Mouse (Mus musculus): ENCODE results near the gene Ccdc117. TPM values are rescaled to one million over a fixed set of nuclear protein-coding genes. Genes with fewer than 3 reads are reported as not detected.

Gene Ccdc117
- total and polyA plus RNA-seq, 2 experiments from 2014 or later = 6.6 to 10.5 TPM

DNA sequence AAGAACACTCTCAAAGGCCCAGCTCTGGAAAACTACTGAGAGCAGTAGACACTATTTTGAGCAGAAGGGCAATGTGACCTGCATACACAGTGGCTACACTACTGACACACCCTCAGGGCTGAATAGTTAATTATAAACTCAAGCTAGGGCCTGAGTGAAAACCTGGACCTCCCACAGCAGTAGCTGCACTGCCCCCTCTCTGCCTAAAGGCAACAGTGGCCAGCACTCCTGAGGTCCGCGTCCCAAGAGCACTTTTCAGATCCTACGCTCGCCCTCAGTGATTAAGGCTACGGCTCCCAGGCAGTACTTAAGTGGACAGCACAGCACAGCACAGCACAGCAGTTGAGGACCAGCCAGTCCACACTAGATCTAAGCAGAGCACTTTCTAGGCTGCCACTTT is 8.9 kb downstream of the Ccdc117 start:
- H3K9ac ChIP-seq (replicated peaks; ENCODE audit: low read length) = no peak overlapping the region
- H3K4me2 ChIP-seq (ENCODE audit: low read depth, low read length) = no peak overlapping the region
- no peaks in the 10 kb centered on the region for H3K27me3 ChIP-seq (ENCODE audit: insufficient read depth, low read length)
- H3K9me3 ChIP-seq (ENCODE audit: low read length) = no peaks in the 10 kb centered on the region
- no peak for ATAC-seq
- no peak; the same call in 1 of the 2 replicates for TF ChIP-seq CTCF (IDR thresholded peaks at IDR 0.05; ENCODE audit: low read depth)
- no peak overlapping the region for H3K4me3 ChIP-seq (ENCODE audit: low read length)
- DNase-seq (ENCODE audit: low spot score) = no peak
- 76% methylated on average over 5 of the region's 5 CpGs for whole genome bisulfite sequencing
- no peaks in the 10 kb centered on the region for H3K4me1 ChIP-seq (ENCODE audit: insufficient read depth, low read length)
- H3K27ac ChIP-seq = no peak overlapping the region
- peaks cover 54% of the 10 kb centered on the region; the same call in 1 of the 2 replicates for H3K36me3 ChIP-seq (ENCODE audit: insufficient read depth, low read length)

- Histone ChIP-seq H3K36me3 (ENCODE audit: insufficient read depth, low read length) (peaks cover 62% of the 10 kb centered on the region; the same call in 1 of the 2 replicates), H3K27me3 (ENCODE audit: insufficient read depth, low read length) (no peaks in the 10 kb centered on the region), H3K27ac (no peak overlapping the region), H3K4me1 (ENCODE audit: insufficient read depth, low read length) (no peaks in the 10 kb centered on the region), H3K4me2 (ENCODE audit: low read depth, low read length) (no peak overlapping the region), H3K9me3 (ENCODE audit: low read length) (no peaks in the 10 kb centered on the region), H3K9ac (replicated peaks; ENCODE audit: low read length) (no peak overlapping the region), H3K4me3 (ENCODE audit: low read length) (no peak overlapping the region)
- ATAC-seq (no peak), DNase-seq (ENCODE audit: low spot score) (no peak)
- no peak for TF ChIP-seq CTCF (IDR thresholded peaks at IDR 0.05; ENCODE audit: low read depth)
- 69% methylated on average over 6 of the region's 6 CpGs for WGBS
These were observed 11.3 kb downstream of the Ccdc117 start for GRCm38 (mm10) chr11:5530717-5531116.

DNA sequence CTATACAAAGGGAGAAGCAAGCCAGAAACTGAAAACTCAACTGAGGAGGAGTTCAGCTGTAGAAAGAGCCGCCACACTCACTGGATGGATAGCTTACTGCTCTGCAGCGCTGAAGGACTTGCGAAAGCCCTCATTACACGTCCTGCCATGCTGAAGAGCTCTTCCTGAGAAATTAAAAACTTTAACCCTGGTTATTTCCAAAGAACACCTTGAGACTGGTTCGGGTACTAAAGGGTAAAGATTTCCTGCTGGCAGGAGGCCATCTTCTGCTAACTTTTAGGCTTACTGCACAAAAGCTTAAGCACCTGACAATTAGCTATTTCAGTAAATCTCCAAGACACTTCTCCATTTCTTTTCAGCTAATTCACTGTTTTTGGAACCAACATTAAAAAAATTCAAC is 11.8 kb downstream of the Ccdc117 start:
- DNase-seq (ENCODE audit: low spot score) (no peak), ATAC-seq (no peak)
- H3K4me1 ChIP-seq (ENCODE audit: insufficient read depth, low read length) = no peaks in the 10 kb centered on the region
- no peak overlapping the region for H3K4me3 ChIP-seq (ENCODE audit: low read length)
- no peak for TF ChIP-seq CTCF (IDR thresholded peaks at IDR 0.05; ENCODE audit: low read depth)
- H3K4me2 ChIP-seq (ENCODE audit: low read depth, low read length) = no peak overlapping the region
- WGBS = 79% methylated on average over 5 of the region's 5 CpGs
- no peaks in the 10 kb centered on the region for H3K27me3 ChIP-seq (ENCODE audit: insufficient read depth, low read length)
- no peaks in the 10 kb centered on the region for H3K9me3 ChIP-seq (ENCODE audit: low read length)
- H3K36me3 ChIP-seq (ENCODE audit: insufficient read depth, low read length) = peaks cover 67% of the 10 kb centered on the region; the same call in 1 of the 2 replicates
- no peak overlapping the region for H3K27ac ChIP-seq
- no peak overlapping the region for H3K9ac ChIP-seq (replicated peaks; ENCODE audit: low read length)

GRCm38 (mm10) chr11:5528841-5529240 is 13.1 kb downstream of the Ccdc117 start:
- Histone ChIP-seq H3K9me3 (ENCODE audit: low read length) (no peaks in the 10 kb centered on the region), H3K36me3 (ENCODE audit: insufficient read depth, low read length) (peaks cover 70% of the 10 kb centered on the region), H3K9ac (replicated peaks; ENCODE audit: low read length) (no peak overlapping the region), H3K27ac (no peak overlapping the region), H3K4me1 (ENCODE audit: insufficient read depth, low read length) (no peaks in the 10 kb centered on the region), H3K27me3 (ENCODE audit: insufficient read depth, low read length) (no peaks in the 10 kb centered on the region), H3K4me3 (ENCODE audit: low read length) (no peak overlapping the region), H3K4me2 (ENCODE audit: low read depth, low read length) (no peak overlapping the region)
- ATAC-seq (no peak), DNase-seq (ENCODE audit: low spot score) (no peak)
- no peak for TF ChIP-seq CTCF (IDR thresholded peaks at IDR 0.05; ENCODE audit: low read depth)
- WGBS = 50% methylated on average over 5 of the region's 5 CpGs

- Histone ChIP-seq H3K9ac (replicated peaks; ENCODE audit: low read length) (no peak overlapping the region), H3K36me3 (ENCODE audit: insufficient read depth, low read length) (peaks cover 69% of the 10 kb centered on the region)
- 78% methylated on average over 5 of the region's 5 CpGs for WGBS
These were observed 14.0 kb downstream of the Ccdc117 start for GRCm38 (mm10) chr11:5527865-5528523.

DNA sequence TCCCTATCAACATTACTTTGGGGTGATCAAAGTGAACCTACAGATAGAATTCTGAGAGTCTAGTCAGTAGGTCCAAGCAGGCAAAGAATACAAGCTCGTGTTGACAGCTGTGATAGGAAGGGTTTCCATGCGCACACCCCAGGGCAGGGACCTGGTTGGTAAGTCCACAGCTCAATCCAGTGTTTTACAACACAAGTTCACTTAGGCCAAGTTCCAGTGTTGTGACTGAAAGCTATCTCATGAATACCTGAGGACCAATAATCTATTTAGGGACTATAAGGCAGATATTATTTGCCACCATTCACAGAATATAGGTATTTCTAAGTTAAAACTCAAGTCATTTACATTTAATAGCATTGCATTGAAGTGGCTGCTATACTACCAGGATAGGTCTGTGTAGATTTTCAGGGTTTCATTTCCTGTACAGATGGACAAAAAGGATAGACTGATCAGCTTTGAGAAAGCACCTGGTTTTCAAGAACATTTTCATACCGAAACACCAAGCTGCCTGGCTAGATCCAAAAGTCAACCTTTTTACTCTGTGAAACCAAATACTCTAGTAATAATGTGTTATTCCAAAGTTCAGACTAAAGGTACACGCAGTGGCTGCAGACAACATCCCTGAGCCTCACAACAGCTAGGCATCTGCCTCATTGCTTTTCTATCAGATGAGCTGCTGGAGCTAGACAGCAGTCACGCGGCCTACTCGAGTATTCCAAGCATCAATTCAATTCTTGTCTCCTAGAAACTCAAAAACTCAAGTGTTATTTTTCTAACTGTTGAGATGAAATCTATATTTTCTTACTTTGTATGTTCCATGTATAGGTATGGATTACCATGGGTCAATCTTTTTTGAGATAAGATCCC is 15.2 kb downstream of the Ccdc117 start:
- H3K36me3 ChIP-seq (ENCODE audit: insufficient read depth, low read length) = peaks cover 62% of the 10 kb centered on the region
- no peaks in the 10 kb centered on the region for H3K27me3 ChIP-seq (ENCODE audit: insufficient read depth, low read length)
- DNase-seq (ENCODE audit: low spot score) = no peak
- 92% methylated on average over 7 of the region's 7 CpGs for WGBS
- no peak for ATAC-seq
- H3K9me3 ChIP-seq (ENCODE audit: low read length) = no peaks in the 10 kb centered on the region
- no peak overlapping the region for H3K9ac ChIP-seq (replicated peaks; ENCODE audit: low read length)
- H3K4me1 ChIP-seq (ENCODE audit: insufficient read depth, low read length) = peaks cover 6% of the 10 kb centered on the region
- H3K4me3 ChIP-seq (ENCODE audit: low read length) = no peak overlapping the region
- no peak overlapping the region for H3K4me2 ChIP-seq (ENCODE audit: low read depth, low read length)
- TF ChIP-seq CTCF (IDR thresholded peaks at IDR 0.05; ENCODE audit: low read depth) = no peak
- no peak overlapping the region for H3K27ac ChIP-seq

More at GRCm38 (mm10) chr11:5527865-5528523, 14.0 kb downstream of the Ccdc117 start:
- H3K9me3 ChIP-seq (ENCODE audit: low read length) = no peaks in the 10 kb centered on the region
- TF ChIP-seq CTCF (IDR thresholded peaks at IDR 0.05; ENCODE audit: low read depth) = no peak
- H3K27me3 ChIP-seq (ENCODE audit: insufficient read depth, low read length) = no peaks in the 10 kb centered on the region
- no peak overlapping the region for H3K4me3 ChIP-seq (ENCODE audit: low read length)
- no peak for DNase-seq (ENCODE audit: low spot score)
- no peaks in the 10 kb centered on the region for H3K4me1 ChIP-seq (ENCODE audit: insufficient read depth, low read length)
- H3K27ac ChIP-seq = no peak overlapping the region
- no peak for ATAC-seq
- H3K4me2 ChIP-seq (ENCODE audit: low read depth, low read length) = no peak overlapping the region
